Mouse (Mus musculus) megakaryocyte, embryonic 14.5 days (primary cell): ENCODE measurements around the gene Frg2f1.

Experiments
- FLI1 ChIP-seq: IDR thresholded peaks from 2 replicates; pipeline ENCODE4 v1.6.1; 2012; ENCODE audit warnings: low read length, inconsistent platforms, mixed read lengths
- GATA1 ChIP-seq: IDR thresholded peaks from 3 replicates; pipeline ENCODE4 v1.6.1; 2012; ENCODE audit warnings: mixed read lengths, low read length, inconsistent platforms, borderline replicate concordance

DNA sequence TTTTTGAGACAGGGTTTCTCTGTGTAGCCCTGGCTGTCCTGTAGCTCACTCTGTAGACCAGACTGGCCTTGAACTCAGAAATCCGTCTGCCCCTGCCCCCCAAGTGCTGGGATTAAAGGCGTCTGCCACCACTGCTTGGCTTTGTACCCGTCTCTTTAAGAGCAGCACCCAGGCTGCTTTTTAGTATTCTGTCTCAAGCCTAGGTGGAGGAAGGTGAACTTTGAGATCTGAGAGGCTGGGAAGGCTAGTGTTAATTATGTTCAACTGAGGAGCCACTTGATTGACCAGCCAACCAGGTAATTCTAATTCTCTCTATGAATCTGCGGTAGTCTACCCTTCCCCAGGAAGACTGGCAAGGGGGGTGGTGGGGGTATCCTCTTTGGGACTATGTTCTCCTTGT is 1.9 kb downstream of the Frg2f1 start:
- TF ChIP-seq GATA1 (no peak), FLI1 (no peak)
